Mouse (Mus musculus): ENCODE data around the gene Tnfaip1. TPM values are rescaled to one million over a fixed set of nuclear protein-coding genes. Genes with fewer than 3 reads are reported as not detected.
A peak's percentile ranks its signal among the peaks of the same experiment; 100 is the strongest.

Tnfaip1 gene
- polyA plus RNA-seq, 1 experiment from 2014 or later, result 59.2 TPM

DNA sequence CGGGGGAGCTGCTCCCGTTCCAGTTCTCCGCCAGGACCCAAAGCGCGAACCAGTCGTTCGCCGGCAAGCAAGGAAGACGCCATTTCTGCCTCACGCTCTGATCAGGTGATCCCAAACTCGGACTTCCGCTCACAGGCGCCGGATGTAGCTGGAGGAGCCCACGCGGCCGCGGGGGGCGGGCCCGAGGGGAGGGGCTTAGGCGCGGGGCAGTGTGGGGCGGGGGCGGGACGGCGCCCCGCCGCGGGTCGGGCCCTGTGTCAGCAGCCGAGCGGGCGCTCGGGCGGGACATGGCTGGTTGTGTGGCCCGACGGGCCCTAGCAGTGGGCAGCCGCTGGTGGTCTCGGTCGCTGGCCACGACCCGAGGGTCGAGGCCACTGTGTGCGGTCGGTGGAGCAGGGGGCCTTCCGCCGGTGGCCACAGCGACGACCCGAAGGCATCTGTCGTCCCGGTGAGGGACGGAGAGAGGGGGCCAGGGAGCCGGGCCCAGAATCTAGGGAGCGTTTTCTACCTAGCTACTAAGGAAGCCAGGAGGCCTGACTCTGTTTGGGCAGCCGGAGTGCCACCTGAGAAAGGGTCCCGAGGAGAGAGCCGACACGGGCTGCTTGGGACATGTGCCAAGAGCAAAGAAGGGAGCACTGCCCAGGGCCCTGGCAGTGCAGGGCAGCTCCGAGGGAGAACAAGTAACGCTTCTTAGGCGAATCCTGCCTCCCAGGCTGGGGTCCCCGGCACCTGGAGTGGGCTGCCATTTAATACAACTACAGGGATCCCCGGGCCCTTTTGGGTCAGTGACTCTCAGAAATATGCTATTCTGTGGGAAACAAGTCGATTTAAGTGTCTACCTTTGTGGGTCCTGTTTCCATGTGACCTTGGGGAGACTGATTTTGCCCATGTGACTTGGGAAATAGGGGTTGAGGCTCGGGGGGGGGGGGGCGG lies 23.8 kb downstream of the Tnfaip1 start, which contains the start of the genes Tmem199 and Poldip2:
Tmem199 (minus strand) TSS at position 148 of the 933 bp plus-strand sequence.
Poldip2 (plus strand) TSS at position 169 of the 933 bp plus-strand sequence.
- peaks cover 54% of the 10 kb centered on the region for H3K36me3 ChIP-seq (replicated peaks; ENCODE audit: control insufficient read depth, insufficient read depth)
- peak within 1 kb of the TSS; percentile 81 for H3K27ac ChIP-seq
- H3K9ac ChIP-seq, result peak within 1 kb of the TSS; percentile 94
- H3K4me2 ChIP-seq (replicated peaks), result peak within 1 kb of the TSS; percentile 79
- peak within 1 kb of the TSS; percentile 83 for H3K4me3 ChIP-seq (replicated peaks; ENCODE audit: low read length)
- no peaks in the 10 kb centered on the region for H3K9me3 ChIP-seq (ENCODE audit: control insufficient read depth, low read length)
- ATAC-seq (ENCODE audit: low FRiP score), result peak; percentile 96
- peak; percentile 95 for DNase-seq (ENCODE audit: low spot score)
- WGBS, result under 1% methylated on average over 67 of the region's 67 CpGs
- H3K27me3 ChIP-seq (ENCODE audit: control insufficient read depth, insufficient read depth, low read length), result no peaks in the 10 kb centered on the region
- peaks cover 12% of the 10 kb centered on the region for H3K4me1 ChIP-seq (replicated peaks; ENCODE audit: control insufficient read depth, insufficient read depth, low read length)

- Histone ChIP-seq H3K9ac (no peak overlapping the region), H3K27me3 (ENCODE audit: control insufficient read depth, insufficient read depth, low read length) (no peaks in the 10 kb centered on the region), H3K4me2 (replicated peaks) (no peak overlapping the region), H3K36me3 (replicated peaks; ENCODE audit: control insufficient read depth, insufficient read depth) (peaks cover 45% of the 10 kb centered on the region), H3K4me3 (replicated peaks; ENCODE audit: low read length) (no peak overlapping the region), H3K9me3 (ENCODE audit: control insufficient read depth, low read length) (no peaks in the 10 kb centered on the region), H3K4me1 (replicated peaks; ENCODE audit: control insufficient read depth, insufficient read depth, low read length) (peaks cover 12% of the 10 kb centered on the region), H3K27ac (no peak overlapping the region)
- no peak for DNase-seq (ENCODE audit: low spot score)
- no peak for ATAC-seq (ENCODE audit: low FRiP score)
- WGBS, result 80% methylated on average over 5 of the region's 5 CpGs
Measured at GRCm38 (mm10) chr11:78509148-78509547, 27.0 kb downstream of the Tnfaip1 start.

DNA sequence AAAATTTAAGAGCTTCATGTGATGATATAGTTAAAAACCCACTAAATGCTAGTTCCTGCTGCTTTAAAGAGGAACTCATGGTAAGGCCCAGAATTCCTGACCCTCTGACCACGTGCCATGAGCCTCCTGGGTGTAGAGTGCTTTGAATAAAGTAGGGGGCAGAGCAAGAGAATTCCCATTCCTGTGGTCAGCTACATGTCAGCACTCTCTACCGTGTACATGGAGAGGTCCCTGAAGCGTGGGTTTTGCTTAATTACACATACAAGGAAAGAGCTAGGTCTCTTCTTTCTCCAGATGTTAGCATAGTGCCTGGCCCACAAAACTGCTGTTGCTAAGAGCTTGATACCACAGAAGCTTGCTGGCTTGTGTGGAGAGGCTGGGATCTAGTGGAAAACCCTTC lies 30.7 kb downstream of the Tnfaip1 start:
- Histone ChIP-seq H3K27me3 (ENCODE audit: control insufficient read depth, insufficient read depth, low read length) (no peaks in the 10 kb centered on the region; the same call in 1 of the 2 replicates), H3K36me3 (replicated peaks; ENCODE audit: control insufficient read depth, insufficient read depth) (peaks cover 45% of the 10 kb centered on the region), H3K9me3 (ENCODE audit: control insufficient read depth, low read length) (no peaks in the 10 kb centered on the region), H3K4me1 (replicated peaks; ENCODE audit: control insufficient read depth, insufficient read depth, low read length) (no peaks in the 10 kb centered on the region), H3K9ac (no peak overlapping the region), H3K4me3 (replicated peaks; ENCODE audit: low read length) (no peak overlapping the region), H3K27ac (no peak overlapping the region), H3K4me2 (replicated peaks) (no peak overlapping the region)
- ATAC-seq (ENCODE audit: low FRiP score), result no peak
- DNase-seq (ENCODE audit: low spot score), result no peak
- 76% methylated on average over 3 of the region's 3 CpGs for WGBS

GRCm38 (mm10) chr11:78502909-78503650 lies 33.1 kb downstream of the Tnfaip1 start, which contains the start of gene Sebox:
TSS of gene Sebox (plus strand) at chr11:78503447.
- H3K4me3 ChIP-seq (replicated peaks; ENCODE audit: low read length), result no peak within 1 kb of the TSS
- WGBS, result 63% methylated on average over 7 of the region's 7 CpGs
- H3K27me3 ChIP-seq (ENCODE audit: control insufficient read depth, insufficient read depth, low read length), result peaks cover 7% of the 10 kb centered on the region; the same call in 1 of the 2 replicates
- no peak within 1 kb of the TSS for H3K9ac ChIP-seq
- no peaks in the 10 kb centered on the region for H3K9me3 ChIP-seq (ENCODE audit: control insufficient read depth, low read length)
- H3K36me3 ChIP-seq (replicated peaks; ENCODE audit: control insufficient read depth, insufficient read depth), result peaks cover 25% of the 10 kb centered on the region
- H3K4me2 ChIP-seq (replicated peaks), result no peak within 1 kb of the TSS
- H3K4me1 ChIP-seq (replicated peaks; ENCODE audit: control insufficient read depth, insufficient read depth, low read length), result peaks cover 5% of the 10 kb centered on the region; the same call in 1 of the 2 replicates
- ATAC-seq (ENCODE audit: low FRiP score) (no peak), DNase-seq (ENCODE audit: low spot score) (no peak)
- no peak within 1 kb of the TSS for H3K27ac ChIP-seq

GRCm38 (mm10) chr11:78501529-78501928 lies 34.6 kb downstream of the Tnfaip1 start:
- Histone ChIP-seq H3K4me2 (replicated peaks) (no peak overlapping the region), H3K4me1 (replicated peaks; ENCODE audit: control insufficient read depth, insufficient read depth, low read length) (peaks cover 8% of the 10 kb centered on the region), H3K9me3 (ENCODE audit: control insufficient read depth, low read length) (no peaks in the 10 kb centered on the region), H3K27ac (no peak overlapping the region), H3K27me3 (ENCODE audit: control insufficient read depth, insufficient read depth, low read length) (peaks cover 7% of the 10 kb centered on the region; the same call in 1 of the 2 replicates), H3K36me3 (replicated peaks; ENCODE audit: control insufficient read depth, insufficient read depth) (peaks cover 9% of the 10 kb centered on the region), H3K4me3 (replicated peaks; ENCODE audit: low read length) (no peak overlapping the region), H3K9ac (no peak overlapping the region)
- ATAC-seq (ENCODE audit: low FRiP score) (no peak), DNase-seq (ENCODE audit: low spot score) (no peak)
- 83% methylated on average over 20 of the region's 20 CpGs for WGBS

GRCm38 (mm10) chr11:78500623-78501202 lies 35.4 kb downstream of the Tnfaip1 start:
- Histone ChIP-seq H3K9me3 (ENCODE audit: control insufficient read depth, low read length) (no peaks in the 10 kb centered on the region), H3K4me1 (replicated peaks; ENCODE audit: control insufficient read depth, insufficient read depth, low read length) (peaks cover 16% of the 10 kb centered on the region), H3K27me3 (ENCODE audit: control insufficient read depth, insufficient read depth, low read length) (peaks cover 7% of the 10 kb centered on the region; the same call in 1 of the 2 replicates), H3K4me3 (replicated peaks; ENCODE audit: low read length) (peak overlapping the region; percentile 15; the same call in 1 of the 2 replicates), H3K27ac (no peak overlapping the region), H3K9ac (no peak overlapping the region), H3K4me2 (replicated peaks) (no peak overlapping the region; the same call in 1 of the 2 replicates), H3K36me3 (replicated peaks; ENCODE audit: control insufficient read depth, insufficient read depth) (0 out of 2 replicates have a peak, but pooled peaks cover 2% of the 10 kb centered on the region)
- DNase-seq (ENCODE audit: low spot score) (no peak), ATAC-seq (ENCODE audit: low FRiP score) (no peak)
- WGBS, result 85% methylated on average over 9 of the region's 9 CpGs

- WGBS, result 55% methylated on average over 16 of the region's 16 CpGs
- no peaks in the 10 kb centered on the region for H3K36me3 ChIP-seq (replicated peaks; ENCODE audit: control insufficient read depth, insufficient read depth)
- H3K9me3 ChIP-seq (ENCODE audit: control insufficient read depth, low read length), result no peaks in the 10 kb centered on the region
- no peak for DNase-seq (ENCODE audit: low spot score)
- peak overlapping the region; percentile 15 for H3K4me3 ChIP-seq (replicated peaks; ENCODE audit: low read length)
- H3K4me2 ChIP-seq (replicated peaks), result peak overlapping the region; percentile 27; the same call in 1 of the 2 replicates
- ATAC-seq (ENCODE audit: low FRiP score), result no peak
- H3K4me1 ChIP-seq (replicated peaks; ENCODE audit: control insufficient read depth, insufficient read depth, low read length), result peaks cover 26% of the 10 kb centered on the region
- H3K27ac ChIP-seq, result 0 out of 2 replicates have a peak overlapping the region, but pooled peaks have one; percentile 5
- peak overlapping the region; percentile 5; the same call in 1 of the 2 replicates for H3K9ac ChIP-seq
- peaks cover 7% of the 10 kb centered on the region; the same call in 1 of the 2 replicates for H3K27me3 ChIP-seq (ENCODE audit: control insufficient read depth, insufficient read depth, low read length)
Measured at GRCm38 (mm10) chr11:78499543-78499942, 36.6 kb downstream of the Tnfaip1 start.

DNA sequence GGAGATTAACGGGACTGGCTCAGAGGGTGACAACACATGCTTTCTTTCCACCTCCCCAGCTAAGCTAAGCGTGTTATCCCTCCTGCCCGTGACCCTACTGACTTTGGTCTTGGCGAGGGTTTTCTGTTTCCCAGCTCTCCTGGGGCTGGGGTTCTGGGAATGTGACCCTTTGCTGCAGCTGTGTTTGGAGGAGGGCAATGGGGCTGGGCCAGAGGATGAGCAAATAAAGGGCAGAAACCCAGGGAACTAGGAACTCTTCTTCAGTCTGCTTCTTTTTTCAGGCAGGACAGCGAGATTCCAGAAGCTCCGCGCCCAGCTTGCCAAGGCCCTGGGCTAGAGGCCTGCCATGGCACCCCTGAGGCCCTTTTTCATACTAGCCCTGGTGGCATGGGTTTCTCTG lies 37.1 kb downstream of the Tnfaip1 start, which contains the start of gene Vtn:
Vtn (plus strand) TSS at position 88 of the 400 bp plus-strand sequence.
- 56% methylated on average over 7 of the region's 7 CpGs for WGBS
- H3K27me3 ChIP-seq (ENCODE audit: control insufficient read depth, insufficient read depth, low read length), result peaks cover 7% of the 10 kb centered on the region; the same call in 1 of the 2 replicates
- ATAC-seq (ENCODE audit: low FRiP score), result no peak

More for the DNA sequence above, 37.1 kb downstream of the Tnfaip1 start, which contains the start of gene Vtn:
- no peak for DNase-seq (ENCODE audit: low spot score)
- H3K9me3 ChIP-seq (ENCODE audit: control insufficient read depth, low read length), result no peaks in the 10 kb centered on the region
- peak within 1 kb of the TSS; percentile 79 for H3K4me2 ChIP-seq (replicated peaks)
- H3K36me3 ChIP-seq (replicated peaks; ENCODE audit: control insufficient read depth, insufficient read depth), result no peaks in the 10 kb centered on the region
- H3K4me1 ChIP-seq (replicated peaks; ENCODE audit: control insufficient read depth, insufficient read depth, low read length), result peaks cover 31% of the 10 kb centered on the region
- H3K4me3 ChIP-seq (replicated peaks; ENCODE audit: low read length), result peak within 1 kb of the TSS; percentile 79
- peak within 1 kb of the TSS; percentile 59 for H3K9ac ChIP-seq
- peak within 1 kb of the TSS; percentile 94 for H3K27ac ChIP-seq

All from hindbrain, embryonic 14.5 days (tissue).